Mouse (Mus musculus) G1E (cell line): ENCODE measurements around the gene Arhgef16. TPM values are rescaled to one million over a fixed set of nuclear protein-coding genes. Genes with fewer than 3 reads are reported as not detected.

Experiments used
- ATAC-seq: 2 replicates; pipeline ENCODE4 v1.8.0; 2016; ENCODE audit warnings: mild to moderate bottlenecking; ENCODE audit not compliant: insufficient number of reproducible peaks, poor library complexity, low FRiP score, severe bottlenecking; ENCODE audit errors: extremely low read depth
- DNase-seq: peaks from one replicate; pipeline ENCODE4 v3.0.0; 2012; ENCODE audit warnings: low spot score
- H3K27me3 ChIP-seq: 2 replicates; pipeline ENCODE4 v1.6.1; 2012; ENCODE audit warnings: mild to moderate bottlenecking, low read length, inconsistent platforms; ENCODE audit not compliant: insufficient read depth
- H3K36me3 ChIP-seq: replicated peaks from 2 replicates; pipeline ENCODE3; 2012; ENCODE audit warnings: mild to moderate bottlenecking, inconsistent platforms
- H3K4me1 ChIP-seq: 2 replicates; pipeline ENCODE4 v1.6.1; 2012; ENCODE audit warnings: low read depth, low read length, inconsistent platforms, mixed read lengths; ENCODE audit not compliant: insufficient read depth
- H3K4me3 ChIP-seq: 2 replicates; pipeline ENCODE4 v1.5.1; 2012; ENCODE audit warnings: low read depth, mild to moderate bottlenecking, inconsistent platforms, low read length, moderate library complexity, mixed read lengths
- H3K9me3 ChIP-seq: replicated peaks from 2 replicates; pipeline ENCODE4 v1.6.1; 2012; ENCODE audit warnings: inconsistent platforms
- CTCF ChIP-seq: IDR thresholded peaks from 2 replicates; pipeline ENCODE4 v1.5.1; 2012; ENCODE audit warnings: low read depth, low read length, inconsistent platforms, mixed read lengths
- GATA1 ChIP-seq: IDR thresholded peaks from 2 replicates; pipeline ENCODE4 v1.6.1; 2012; ENCODE audit warnings: borderline replicate concordance, low read length, inconsistent platforms, mixed read lengths
- GATA2 ChIP-seq: IDR thresholded peaks from 2 replicates; pipeline ENCODE4 v1.6.1; 2012; ENCODE audit warnings: low read depth, low read length, inconsistent platforms, borderline replicate concordance
- POLR2AphosphoS5 ChIP-seq: IDR thresholded peaks from 2 replicates; pipeline ENCODE4 v1.6.1; 2012; ENCODE audit warnings: low read depth, low read length, inconsistent platforms; ENCODE audit not compliant: insufficient replicate concordance
- TAL1 ChIP-seq: conservative IDR thresholded peaks from 2 replicates; pipeline ENCODE4 v1.6.1; 2012; ENCODE audit warnings: low read depth, low read length, inconsistent platforms, mixed read lengths
- polyA plus RNA-seq: library from polyadenylated mRNA; stranded (reverse); fragments of >175 nt; gene quantifications from 2 replicates; pipeline ENCODE4 v1.2.3, GENCODE M21; 2012
- total RNA-seq, 2 experiments: library from RNA; stranded (forward) in 1 of 2; stranded (reverse) in 1 of 2; fragments of 200-1000 nt in 1 of 2; fragments of >200 nt in 1 of 2; fragmentation: Nextera tagmentation in 1 of 2; gene quantifications; 2 replicates each; pipeline ENCODE4 v1.2.3; 2014 to 2017

Gene Arhgef16
- total RNA-seq (2014; fragmentation: Nextera tagmentation) (not detected in 2 replicates), total RNA-seq (2017) (0.06 and 0.11 TPM in 2 replicates), polyA plus RNA-seq (not detected in 2 replicates)

DNA sequence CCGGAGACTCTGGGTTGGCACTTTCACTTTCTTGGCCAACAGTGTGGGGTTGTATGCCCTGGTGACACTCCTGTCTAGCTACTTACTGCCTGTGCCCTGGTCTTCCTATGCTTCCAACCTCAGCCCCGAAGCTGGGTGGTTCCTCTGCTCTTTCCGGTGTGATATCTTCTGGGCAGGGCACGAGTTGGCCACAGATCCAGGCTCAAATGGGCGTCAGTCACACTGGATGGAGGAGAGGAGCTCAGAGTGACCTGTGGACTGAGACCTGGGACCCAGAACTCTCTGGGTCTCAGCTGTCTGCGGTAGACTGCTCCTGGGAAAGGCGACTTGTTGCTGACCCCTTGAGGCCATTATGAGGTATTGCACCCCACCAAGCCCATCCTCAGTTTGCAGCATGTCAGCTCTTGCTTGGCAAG is at the start of gene Arhgef16:
Arhgef16 (minus strand) TSS at position 211 of the 416 bp plus-strand sequence.
- H3K27me3 ChIP-seq: no peaks in the 10 kb centered on the region
- ATAC-seq: peak; percentile 15; the same call in 1 of the 2 replicates

DNA sequence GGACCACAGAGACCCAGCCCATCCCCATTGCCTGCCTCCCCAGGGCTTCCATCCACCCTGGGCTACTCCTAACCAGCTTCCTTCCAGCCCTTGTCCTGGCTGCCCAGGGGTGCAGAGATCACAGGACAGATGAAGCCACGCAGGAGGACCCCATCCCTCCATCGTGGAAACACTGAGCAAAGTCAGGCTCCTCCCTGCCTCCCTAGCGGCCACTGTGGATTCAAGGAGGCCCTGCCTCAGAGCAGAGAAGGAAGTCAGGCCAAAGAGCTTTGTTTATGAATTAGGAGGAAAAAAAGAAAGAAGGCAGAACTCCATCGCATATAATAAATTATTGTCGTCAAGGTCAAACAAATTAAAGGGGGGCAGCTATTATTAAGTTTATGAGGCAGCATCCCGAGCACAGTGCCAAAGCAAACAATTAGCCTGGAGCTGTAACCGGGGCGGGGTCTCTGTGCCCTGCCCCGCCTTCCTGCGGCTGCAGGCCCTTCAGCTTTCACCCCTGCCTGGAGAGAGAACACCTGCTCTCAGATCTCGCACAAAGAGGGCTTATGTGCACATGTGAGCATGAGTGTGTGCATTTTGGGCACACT is 46.8 kb upstream of the Arhgef16 start:
- TF ChIP-seq CTCF: no peak
- TF ChIP-seq TAL1: no peak
- no peak for TF ChIP-seq POLR2AphosphoS5
- TF ChIP-seq GATA1: no peak
- TF ChIP-seq GATA2: no peak
- ATAC-seq (no peak), DNase-seq (no peak)
- Histone ChIP-seq H3K9me3 (peaks cover 91% of the 10 kb centered on the region), H3K4me3 (no peak overlapping the region), H3K4me1 (no peaks in the 10 kb centered on the region), H3K27me3 (no peaks in the 10 kb centered on the region), H3K36me3 (no peaks in the 10 kb centered on the region)

More for the DNA sequence above, at the start of gene Arhgef16:
- H3K9me3 ChIP-seq: peaks cover 67% of the 10 kb centered on the region
- H3K4me3 ChIP-seq: no peak within 1 kb of the TSS
- H3K4me1 ChIP-seq: no peaks in the 10 kb centered on the region
- H3K36me3 ChIP-seq: no peaks in the 10 kb centered on the region
- no peak for DNase-seq
- TF ChIP-seq CTCF (no peak), GATA2 (no peak)

DNA sequence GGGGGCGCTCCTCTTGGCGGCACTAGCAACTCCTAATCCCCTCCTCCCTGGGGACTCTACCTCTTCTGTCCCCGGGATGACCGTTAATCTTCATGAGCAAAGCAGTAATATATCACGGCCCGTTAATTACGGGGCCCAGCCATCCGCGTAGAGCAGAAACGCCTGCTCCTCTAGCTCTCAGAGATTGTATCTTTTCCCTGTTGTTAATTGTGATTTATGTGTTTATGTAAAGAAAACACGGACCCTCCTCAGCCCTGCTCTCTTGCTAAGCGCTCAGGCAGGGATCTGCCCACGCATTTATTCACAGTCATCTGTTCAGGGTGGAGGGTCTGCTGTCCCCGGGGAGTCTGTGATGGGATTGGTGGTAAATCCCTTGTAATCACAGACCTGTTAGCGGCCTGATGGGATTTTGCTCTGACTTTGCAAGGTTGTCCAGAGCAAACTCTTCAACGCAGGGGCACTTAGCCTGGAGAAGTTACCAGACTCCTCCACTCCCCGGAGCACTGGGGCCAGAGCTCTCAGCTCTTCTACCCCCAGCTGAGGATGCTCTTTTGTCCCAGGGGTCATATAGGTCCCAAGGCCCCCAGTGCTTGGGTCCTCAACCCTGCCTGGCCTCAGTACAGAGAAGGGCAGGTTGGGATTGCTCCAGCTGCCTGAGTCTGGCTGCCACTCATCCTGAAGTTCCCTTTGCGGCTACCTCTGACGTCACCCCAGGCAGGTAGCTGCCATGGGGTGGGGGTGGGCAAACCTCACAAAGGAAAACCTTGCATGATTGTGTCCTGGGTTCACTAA is 45.5 kb upstream of the Arhgef16 start:
- ATAC-seq: no peak

DNA sequence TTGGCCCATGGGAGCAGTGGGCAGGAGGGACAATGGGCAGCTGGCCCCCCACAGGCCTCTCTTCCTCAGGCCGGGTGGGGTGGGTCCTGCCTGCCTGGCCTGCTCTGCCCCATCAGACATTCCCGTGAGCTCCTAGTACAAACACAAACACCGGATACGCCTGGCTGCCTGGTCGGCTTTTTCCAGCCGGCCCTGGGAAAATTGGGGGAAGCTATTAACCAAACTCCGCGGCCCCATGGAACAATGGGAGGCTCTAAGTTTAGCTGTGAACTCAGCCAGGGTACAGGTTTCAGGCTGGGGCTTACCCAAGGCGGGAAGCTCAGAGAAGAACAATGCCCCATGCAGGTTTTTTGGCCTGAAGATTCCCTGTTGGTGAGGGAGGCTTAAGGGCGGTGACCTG is 35.2 kb upstream of the Arhgef16 start:
- DNase-seq: no peak
- ATAC-seq: no peak

More for the DNA sequence above, 45.5 kb upstream of the Arhgef16 start:
- no peak for DNase-seq
- Histone ChIP-seq H3K9me3 (peaks cover 98% of the 10 kb centered on the region), H3K4me1 (no peaks in the 10 kb centered on the region), H3K27me3 (no peaks in the 10 kb centered on the region), H3K36me3 (no peaks in the 10 kb centered on the region), H3K4me3 (no peak overlapping the region)
- TF ChIP-seq POLR2AphosphoS5 (no peak), GATA2 (no peak), CTCF (no peak), GATA1 (no peak), TAL1 (no peak)

DNA sequence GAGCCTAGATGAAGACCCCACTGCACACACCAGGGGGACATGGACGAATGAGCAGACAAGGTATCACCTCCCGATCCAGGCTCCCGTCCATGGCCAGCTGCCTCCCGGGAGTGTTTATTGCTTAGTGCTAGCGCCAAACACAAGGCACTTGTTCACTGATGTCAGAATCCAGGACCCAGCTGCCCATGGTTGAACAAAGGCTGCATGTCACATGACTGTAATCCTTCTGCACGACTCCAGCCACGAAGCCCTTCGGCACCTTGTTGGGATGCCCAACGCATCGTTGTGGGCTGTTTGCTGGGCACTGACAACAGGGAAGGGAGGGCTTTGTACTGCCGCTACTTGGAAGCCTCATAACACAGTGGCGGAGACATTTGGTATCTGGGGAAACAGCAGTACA is 34.3 kb upstream of the Arhgef16 start, which contains the start of gene B230104I21Rik:
B230104I21Rik (plus strand) TSS at position 367 of the 400 bp plus-strand sequence.
- DNase-seq (no peak), ATAC-seq (no peak)
- H3K4me1 ChIP-seq: no peaks in the 10 kb centered on the region
- H3K36me3 ChIP-seq: no peaks in the 10 kb centered on the region
- TF ChIP-seq GATA1 (no peak), TAL1 (no peak), GATA2 (no peak), POLR2AphosphoS5 (no peak), CTCF (no peak)
- H3K27me3 ChIP-seq: no peaks in the 10 kb centered on the region
- H3K9me3 ChIP-seq: peaks cover 98% of the 10 kb centered on the region
- H3K4me3 ChIP-seq: no peak within 1 kb of the TSS

More for the DNA sequence above, 35.2 kb upstream of the Arhgef16 start:
- Histone ChIP-seq H3K4me3 (no peak overlapping the region), H3K27me3 (no peaks in the 10 kb centered on the region), H3K4me1 (no peaks in the 10 kb centered on the region), H3K36me3 (no peaks in the 10 kb centered on the region), H3K9me3 (peaks cover 98% of the 10 kb centered on the region)
- TF ChIP-seq GATA1 (no peak), CTCF (no peak), TAL1 (no peak), POLR2AphosphoS5 (no peak), GATA2 (no peak)

DNA sequence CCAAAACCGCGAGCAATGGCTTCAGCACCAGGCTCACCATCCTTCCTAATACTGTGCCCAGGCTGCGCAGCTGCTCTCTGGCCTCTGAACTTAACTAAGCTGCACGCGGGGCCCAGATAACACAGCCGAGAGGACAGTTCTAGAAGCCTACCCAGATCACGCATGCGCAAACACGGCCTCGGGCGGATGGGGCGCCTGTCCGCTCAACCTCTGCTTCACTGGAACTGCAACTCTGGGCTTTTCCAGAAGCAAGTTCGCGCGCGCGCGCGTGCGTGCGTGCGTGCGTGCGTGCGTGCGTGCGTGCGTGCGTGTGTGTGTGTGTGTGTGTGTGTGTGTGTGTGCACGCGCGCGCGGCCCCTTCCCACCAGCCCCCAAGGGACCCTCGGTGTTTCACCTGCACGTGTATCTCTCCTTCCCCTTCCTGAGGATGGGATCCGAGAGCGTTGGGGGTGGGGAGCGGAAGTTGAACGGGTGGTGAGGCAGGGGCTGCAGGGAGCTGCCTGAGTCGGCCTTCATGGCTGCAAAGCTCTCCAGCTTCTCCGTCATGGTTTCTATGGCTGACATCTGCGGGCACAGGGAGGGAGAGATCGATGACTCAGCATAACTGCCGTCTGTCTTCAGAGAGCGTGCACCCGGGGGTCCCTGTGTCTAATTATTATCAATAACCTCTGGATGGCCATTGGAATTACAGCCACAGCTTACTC is 33.4 kb upstream of the Arhgef16 start:
- no peaks in the 10 kb centered on the region for H3K36me3 ChIP-seq
- ATAC-seq: no peak
- DNase-seq: no peak
- H3K4me3 ChIP-seq: no peak overlapping the region
- no peaks in the 10 kb centered on the region for H3K27me3 ChIP-seq
- TF ChIP-seq CTCF (no peak), TAL1 (no peak), GATA1 (no peak), GATA2 (no peak), POLR2AphosphoS5 (no peak)
- no peaks in the 10 kb centered on the region for H3K4me1 ChIP-seq
- H3K9me3 ChIP-seq: peaks cover 98% of the 10 kb centered on the region
